ENCODE assay signal across 8 mouse cellular contexts in the genomic region with DNA sequence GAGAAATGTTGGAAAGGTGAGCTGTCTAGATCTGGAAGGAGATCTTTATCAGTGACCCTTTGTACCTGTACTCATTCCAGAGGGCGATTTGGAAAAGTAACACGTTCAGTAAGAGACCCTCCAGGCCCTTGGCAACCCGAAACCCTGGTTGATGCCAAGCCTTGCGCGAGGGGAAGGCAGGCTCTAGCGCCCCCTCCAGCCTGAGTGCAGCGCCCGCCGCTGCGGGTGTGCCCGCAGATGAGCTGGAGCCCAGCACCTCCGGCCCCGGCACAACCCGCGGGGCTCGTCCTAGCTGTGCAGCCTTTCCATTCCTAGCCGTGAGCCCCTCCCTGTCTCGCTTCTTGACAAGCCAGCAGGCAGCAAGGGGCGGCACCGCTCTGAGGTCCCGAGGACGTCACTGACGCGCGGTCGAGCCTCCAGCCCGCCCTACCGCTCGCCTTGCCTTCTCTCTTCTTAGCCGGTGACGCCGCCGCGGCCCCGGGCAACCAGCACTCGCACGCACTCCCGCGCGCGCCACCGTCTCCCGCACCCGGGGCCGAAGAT. TPM values are rescaled to one million over a fixed set of nuclear protein-coding genes. Genes with fewer than 3 reads are reported as not detected.
DNase-seq lines count a peak whose midpoint lies in the region; ATAC-seq and TF ChIP-seq lines count a peak whose summit lies in the region.

A gene (plus strand): TSS at position 153 of the 543 bp plus-strand sequence.

- TF ChIP-seq EP300 in heart, adult 2 months (IDR thresholded peaks at IDR 0.05; ENCODE audit: insufficient read depth, low read depth, low read length) = no peak

- H3K4me3 ChIP-seq in embryonic facial prominence, embryonic 14.5 days (ENCODE audit: low read depth, low read length) = peak within 1 kb of the TSS; percentile 68
- peak within 1 kb of the TSS; percentile 79 for H3K4me3 ChIP-seq in heart, adult 2 months
- peak within 1 kb of the TSS; percentile 84 for H3K4me3 ChIP-seq in limb, embryonic 13.5 days
- peak within 1 kb of the TSS; percentile 77 for H3K4me3 ChIP-seq in midbrain, embryonic 16.5 days (ENCODE audit: low read depth, low read length)

- ATAC-seq in embryonic facial prominence, embryonic 14.5 days (ENCODE audit: low read depth) = peak; percentile 96
- ATAC-seq in limb, embryonic 13.5 days (ENCODE audit: low FRiP score, low read depth) = peak; percentile 92
- ATAC-seq in midbrain, embryonic 16.5 days = peak; percentile 98

- intact Hi-C loops in heart, adult 2 months (cut with DNase I) = loop anchor here (1.0 to 5.0 kb wide), 2 partner anchors 47 to 69 kb away; a partner anchor contains a TSS

- H3K36me3 ChIP-seq in embryonic facial prominence, embryonic 14.5 days (ENCODE audit: control insufficient read depth, insufficient read depth, low read length) = no peaks in the 10 kb centered on the region
- H3K36me3 ChIP-seq in heart, adult 2 months (ENCODE audit: control insufficient read depth, insufficient read depth, low read length) = peaks cover 9% of the 10 kb centered on the region; the same call in 1 of the 2 replicates
- no peaks in the 10 kb centered on the region for H3K36me3 ChIP-seq in limb, embryonic 13.5 days
- no peaks in the 10 kb centered on the region for H3K36me3 ChIP-seq in midbrain, embryonic 16.5 days (ENCODE audit: control insufficient read depth, insufficient read depth, low read length)

- H3K9me3 ChIP-seq in embryonic facial prominence, embryonic 14.5 days (ENCODE audit: control insufficient read depth, low read length) = no peaks in the 10 kb centered on the region
- no peaks in the 10 kb centered on the region for H3K9me3 ChIP-seq in limb, embryonic 13.5 days
- H3K9me3 ChIP-seq in midbrain, embryonic 16.5 days (replicated peaks; ENCODE audit: control insufficient read depth, low read length, poor library complexity, severe bottlenecking) = no peaks in the 10 kb centered on the region

- peak within 1 kb of the TSS; percentile 88 for H3K9ac ChIP-seq in embryonic facial prominence, embryonic 14.5 days (ENCODE audit: low read depth, low read length)
- H3K9ac ChIP-seq in heart, adult 2 months (ENCODE audit: low read depth, low read length) = peak within 1 kb of the TSS; percentile 82
- H3K9ac ChIP-seq in limb, embryonic 13.5 days = peak within 1 kb of the TSS; percentile 84
- peak within 1 kb of the TSS; percentile 94 for H3K9ac ChIP-seq in midbrain, embryonic 16.5 days (ENCODE audit: low read depth, low read length)

- H3K4me2 ChIP-seq in embryonic facial prominence, embryonic 14.5 days (ENCODE audit: low read depth, low read length) = peak within 1 kb of the TSS; percentile 62
- peak within 1 kb of the TSS; percentile 72 for H3K4me2 ChIP-seq in limb, embryonic 13.5 days (replicated peaks)
- H3K4me2 ChIP-seq in midbrain, embryonic 16.5 days (ENCODE audit: low read length) = peak within 1 kb of the TSS; percentile 83

- peak; percentile 81 for TF ChIP-seq CTCF in heart, adult 2 months (IDR thresholded peaks at IDR 0.05)

- H3K4me1 ChIP-seq in embryonic facial prominence, embryonic 14.5 days (ENCODE audit: control insufficient read depth, insufficient read depth, low read length) = peaks cover 18% of the 10 kb centered on the region
- peaks cover 3% of the 10 kb centered on the region for H3K4me1 ChIP-seq in heart, adult 2 months (ENCODE audit: control insufficient read depth, insufficient read depth, low read length)
- peaks cover 20% of the 10 kb centered on the region for H3K4me1 ChIP-seq in limb, embryonic 13.5 days
- peaks cover 17% of the 10 kb centered on the region for H3K4me1 ChIP-seq in midbrain, embryonic 16.5 days (ENCODE audit: control insufficient read depth, insufficient read depth, low read length)

- peak; percentile 59 for TF ChIP-seq POLR2A in heart, adult 2 months (IDR thresholded peaks at IDR 0.05; ENCODE audit: insufficient read depth, low read depth, low read length)

- H3K79me2 ChIP-seq in heart, adult 2 months (replicated peaks; ENCODE audit: control insufficient read depth, insufficient read depth, low read length) = no peaks in the 10 kb centered on the region

- H3K27me3 ChIP-seq in embryonic facial prominence, embryonic 14.5 days (replicated peaks; ENCODE audit: control insufficient read depth, insufficient read depth, low read length) = no peaks in the 10 kb centered on the region
- no peaks in the 10 kb centered on the region for H3K27me3 ChIP-seq in heart, adult 2 months (ENCODE audit: control insufficient read depth, insufficient read depth, low read length)
- no peaks in the 10 kb centered on the region for H3K27me3 ChIP-seq in limb, embryonic 13.5 days
- H3K27me3 ChIP-seq in midbrain, embryonic 16.5 days (ENCODE audit: control insufficient read depth, insufficient read depth, low read depth, low read length) = no peaks in the 10 kb centered on the region

- H3K27ac ChIP-seq in embryonic facial prominence, embryonic 14.5 days (replicated peaks; ENCODE audit: low read depth, low read length) = peak within 1 kb of the TSS; percentile 99
- peak within 1 kb of the TSS; percentile 96 for H3K27ac ChIP-seq in heart, adult 2 months
- H3K27ac ChIP-seq in limb, embryonic 13.5 days = peak within 1 kb of the TSS; percentile 98
- H3K27ac ChIP-seq in midbrain, embryonic 16.5 days (ENCODE audit: low read length) = peak within 1 kb of the TSS; percentile 98

- WGBS in embryonic facial prominence, embryonic 14.5 days = under 1% methylated on average over 38 of the region's 45 CpGs
- under 1% methylated on average over 43 of the region's 45 CpGs for WGBS in heart, adult 2 months
- WGBS in limb, embryonic 13.5 days = under 1% methylated on average over 45 of the region's 45 CpGs
- WGBS in midbrain, embryonic 16.5 days = under 1% methylated on average over 37 of the region's 45 CpGs

- DNase-seq in 416B (ENCODE audit: low read depth) = peak; percentile 93
- DNase-seq in adrenal gland, postnatal 4 days (ENCODE audit: low spot score in 2 of 2) = peak; percentile 40 to 69
- peak; percentile 97 for DNase-seq in embryonic facial prominence, embryonic 14.5 days (ENCODE audit: low spot score)
- peak; percentile 89 to 94 for DNase-seq in heart, adult 2 months
- peak; percentile 92 to 95 for DNase-seq in kidney, adult 8-10 months
- DNase-seq in spleen, postnatal 36 days (ENCODE audit: low spot score in 2 of 2) = peak; percentile 83 to 85

RNA-seq across cellular contexts. Expression of the gene that starts here (rescaled TPM):
- 100 to 1,000 TPM in 1 of 2 experiments, 10 to 100 TPM in 1; 79.8 to 111 TPM for total RNA-seq in adrenal gland, postnatal 4 days (2021)
- 235 and 243 TPM in 2 replicates for polyA plus RNA-seq in embryonic facial prominence, embryonic 14.5 days (2014; fragmentation: Nextera tagmentation; extraction: Ambion mirVana)
- total RNA-seq in heart, adult 2 months (2021) = 1,000 to 10,000 TPM; 1,394 to 1,524 TPM
- 304 and 520 TPM in 2 replicates for polyA plus RNA-seq in heart, adult 2 months (2012; rRNA removed)
- polyA plus RNA-seq in limb, embryonic 13.5 days (2015; fragmentation: Nextera tagmentation; extraction: Ambion mirVana) = 254 and 264 TPM in 2 replicates
- polyA plus RNA-seq in midbrain, embryonic 16.5 days (2015; fragmentation: Nextera tagmentation; extraction: Ambion mirVana) = 385 and 432 TPM in 2 replicates

Comparison
In these comparisons a context has a peak if more than half of its experiments do, and no peak if none do; other contexts are left out.
1. Peak in every context shown above with its lines: DNase-seq, ATAC-seq, H3K4me3 ChIP-seq and H3K27ac ChIP-seq.
2. RNA of the gene that starts here (total RNA-seq): 1,394 to 1,524 TPM in heart, adult 2 months; 79.8 to 111 TPM in adrenal gland, postnatal 4 days; every median in the first group is over 10 times any median in the second.